Mouse (Mus musculus) ES-E14 (cell line): ENCODE measurements at regions not wholly inside any gene's neighbourhood (a gene's known extent, or its start where the extent isn't known, plus 50 kb on each side); places are given as distances from the start of the nearest gene placed in this dataset.

Source experiments
- CHD2 ChIP-seq: IDR thresholded peaks from 2 replicates; pipeline ENCODE4 v1.6.1; 2014; ENCODE audit warnings: mild to moderate bottlenecking, low read depth, low read length, inconsistent platforms
- HCFC1 ChIP-seq: IDR thresholded peaks from 2 replicates; pipeline ENCODE4 v1.6.1; 2012; ENCODE audit warnings: low read length, inconsistent platforms, borderline replicate concordance; ENCODE audit not compliant: insufficient read depth

- TF ChIP-seq HCFC1 (no peak), CHD2 (no peak)
Measured at GRCm38 (mm10) chr19:20114237-20114636, 276.5 kb downstream of the Anxa1 start.
